Mouse (Mus musculus): ENCODE measurements around the gene Adamts2.

Gene Adamts2

DNA sequence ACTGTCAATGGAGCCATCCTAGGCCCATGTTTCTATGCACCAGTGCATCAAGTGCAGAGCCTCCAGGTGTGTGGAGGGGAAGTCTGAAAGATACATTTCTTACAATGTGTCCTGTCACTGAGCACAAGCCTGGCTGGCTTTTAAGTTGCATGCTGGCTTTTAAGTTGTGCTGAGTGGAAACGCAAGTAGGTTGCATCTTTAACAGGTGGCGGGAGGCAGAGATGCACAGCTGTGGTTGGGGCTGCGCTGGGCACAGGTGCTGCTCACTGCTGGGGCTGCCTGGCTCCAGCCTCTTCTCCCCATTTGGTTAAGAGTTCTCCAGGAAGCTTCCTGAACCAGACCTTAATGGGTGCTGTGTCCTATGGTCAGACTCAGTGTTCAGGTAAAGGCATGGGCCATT, 21.9 kb downstream of the Adamts2 start:
- in situ Hi-C loops (cut with MboI) = no loop called here

DNA sequence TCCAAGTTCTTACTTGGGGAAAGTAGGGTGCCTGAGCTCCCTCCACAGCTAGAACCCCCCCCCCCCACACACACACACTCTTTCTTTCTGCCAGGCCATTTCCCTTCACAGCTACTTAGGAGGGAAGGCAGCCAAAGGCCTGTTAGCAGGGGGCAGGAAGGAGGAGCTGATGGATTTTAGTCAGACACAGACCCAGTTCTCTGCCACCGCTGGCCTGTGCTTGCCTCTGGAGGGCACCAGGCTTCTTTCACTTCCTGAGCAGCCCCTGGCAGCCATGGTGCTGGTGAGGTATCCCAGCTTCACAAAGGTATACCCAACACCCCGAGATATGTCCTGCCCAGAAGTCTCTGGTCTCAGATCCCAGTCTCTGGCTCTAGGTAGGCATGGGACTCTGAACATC, 22.4 kb downstream of the Adamts2 start:
- in situ Hi-C loops (cut with MboI) = no loop called here

DNA sequence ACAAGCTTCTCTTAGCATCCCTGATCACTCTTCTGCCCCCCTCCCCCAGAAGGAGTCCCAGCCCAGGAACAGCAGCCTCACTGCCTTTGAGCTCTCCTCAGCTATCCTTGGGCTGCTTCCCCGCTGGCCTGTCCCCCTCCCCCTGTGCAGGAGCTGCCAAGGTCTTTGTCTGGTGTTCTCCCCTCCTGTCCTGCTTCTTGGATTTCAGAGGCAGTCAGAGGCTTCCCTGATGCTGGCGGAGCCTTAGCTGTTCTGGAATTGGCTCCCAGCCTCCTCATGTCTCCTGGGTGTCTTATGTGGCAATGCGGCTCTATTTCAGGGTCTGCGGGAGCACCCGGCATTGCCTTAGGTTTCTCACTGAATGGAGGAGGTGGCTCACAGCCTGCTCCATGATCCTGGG, 22.8 kb downstream of the Adamts2 start:
- in situ Hi-C loops (cut with MboI) = no loop called here

DNA sequence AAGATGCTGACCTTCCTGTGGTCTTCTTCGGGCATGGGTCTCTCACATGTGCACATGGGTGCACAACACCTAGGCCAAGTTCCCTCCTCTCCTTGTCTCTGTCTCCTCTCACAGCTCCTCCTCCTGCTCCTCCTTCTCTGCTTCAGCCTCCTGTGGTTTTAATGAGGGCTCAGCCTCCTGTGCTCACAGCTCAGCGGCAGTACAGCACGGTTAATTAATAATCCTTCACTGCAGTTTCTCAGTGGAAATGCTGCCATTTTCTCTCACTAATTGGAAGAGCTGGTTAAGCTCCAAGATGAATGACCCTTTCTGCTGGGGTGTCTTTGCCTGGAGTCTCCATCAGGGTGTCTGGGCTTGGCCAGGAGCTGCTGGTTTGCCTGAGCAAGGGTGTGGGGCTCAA, 27.0 kb downstream of the Adamts2 start:
- in situ Hi-C loops (cut with MboI) = no loop called here

DNA sequence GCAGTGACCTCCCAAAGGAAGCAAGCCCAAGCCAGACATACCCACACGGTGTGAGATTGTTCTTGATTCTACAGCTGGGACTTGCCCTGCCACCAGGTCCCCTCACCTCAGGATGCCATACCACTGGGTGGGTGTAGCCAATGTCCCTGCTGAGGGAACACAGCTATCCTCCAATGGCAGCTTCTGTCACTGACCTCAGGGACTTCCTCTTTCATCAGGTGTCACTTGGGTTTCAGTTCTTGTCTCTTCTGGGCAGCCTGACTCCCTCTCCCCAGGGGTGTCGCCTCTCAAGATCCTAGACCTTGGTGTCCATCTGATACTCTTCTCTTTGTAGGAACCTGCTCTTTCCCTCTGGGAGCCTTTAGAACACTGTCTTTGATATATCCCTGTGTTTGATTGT, 28.6 kb downstream of the Adamts2 start:
- in situ Hi-C loops (cut with MboI) = no loop called here

DNA sequence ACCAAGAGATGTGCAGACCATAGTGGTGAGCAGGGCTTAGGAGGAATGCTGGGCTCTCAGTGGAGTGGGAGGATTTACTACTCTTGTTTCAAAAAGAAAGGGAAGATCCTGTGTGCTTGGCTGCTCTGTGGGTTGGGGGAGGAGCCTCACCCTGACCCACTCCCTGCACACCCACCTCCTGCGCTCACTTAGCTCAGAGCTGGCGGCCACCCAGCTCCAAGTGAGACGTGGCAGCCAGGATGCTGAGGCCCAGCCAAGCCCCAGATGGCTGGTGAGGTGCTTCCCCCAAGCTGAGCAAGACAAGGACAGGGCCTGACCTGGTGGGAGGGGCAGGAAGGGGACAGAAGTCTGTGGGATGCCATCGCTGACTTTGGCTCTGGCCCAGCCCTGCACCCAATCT, 30.4 kb downstream of the Adamts2 start:
- in situ Hi-C loops (cut with MboI) = no loop called here

DNA sequence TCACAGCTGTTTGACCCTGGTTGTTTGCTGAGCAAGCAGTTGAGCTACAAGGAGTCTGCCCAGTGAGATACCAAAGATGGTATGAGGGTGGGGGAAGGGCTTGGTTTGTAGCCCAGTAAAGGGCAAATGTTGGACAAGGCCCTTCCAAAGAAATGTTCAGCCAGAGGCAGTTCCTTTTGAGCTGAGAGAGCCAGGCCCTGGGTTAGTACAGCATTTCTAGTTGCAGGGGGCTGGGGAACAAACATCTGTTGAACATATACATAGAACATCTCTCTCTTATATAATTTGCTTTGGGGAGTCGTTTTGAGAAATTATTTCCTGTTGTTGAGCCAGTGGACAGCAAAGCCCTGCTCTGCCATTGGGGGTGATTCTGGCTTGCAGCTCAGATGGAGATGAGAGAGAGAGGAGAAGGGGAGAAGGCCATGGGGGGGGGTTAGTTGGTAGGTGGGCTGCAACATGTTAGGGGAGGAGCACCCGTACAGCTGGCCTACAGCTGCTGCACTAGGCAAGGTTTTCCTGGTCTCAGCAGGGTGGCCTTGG, 33.2 kb downstream of the Adamts2 start:
- in situ Hi-C loops (cut with MboI) = no loop called here

DNA sequence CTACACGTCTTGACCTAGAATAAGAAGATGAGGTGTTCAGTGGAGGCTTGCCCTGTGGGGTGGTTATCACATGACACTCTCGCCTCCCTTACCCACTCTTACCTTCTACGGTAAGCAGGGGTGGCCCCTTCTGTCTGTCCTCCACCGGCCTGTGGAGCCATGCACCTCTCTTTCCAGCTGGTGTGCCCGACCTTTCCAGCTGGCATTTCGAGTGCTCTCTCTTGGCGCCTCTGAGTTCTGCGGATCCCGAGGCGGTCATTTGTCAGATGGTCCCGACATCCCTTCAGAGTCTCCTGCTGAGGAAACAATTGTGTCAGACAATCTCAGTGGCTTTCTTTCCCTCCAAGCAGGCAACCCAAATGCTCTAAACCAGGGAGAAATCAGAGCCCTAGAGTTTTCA, 35.1 kb downstream of the Adamts2 start:
- in situ Hi-C loops (cut with MboI) = no loop called here

DNA sequence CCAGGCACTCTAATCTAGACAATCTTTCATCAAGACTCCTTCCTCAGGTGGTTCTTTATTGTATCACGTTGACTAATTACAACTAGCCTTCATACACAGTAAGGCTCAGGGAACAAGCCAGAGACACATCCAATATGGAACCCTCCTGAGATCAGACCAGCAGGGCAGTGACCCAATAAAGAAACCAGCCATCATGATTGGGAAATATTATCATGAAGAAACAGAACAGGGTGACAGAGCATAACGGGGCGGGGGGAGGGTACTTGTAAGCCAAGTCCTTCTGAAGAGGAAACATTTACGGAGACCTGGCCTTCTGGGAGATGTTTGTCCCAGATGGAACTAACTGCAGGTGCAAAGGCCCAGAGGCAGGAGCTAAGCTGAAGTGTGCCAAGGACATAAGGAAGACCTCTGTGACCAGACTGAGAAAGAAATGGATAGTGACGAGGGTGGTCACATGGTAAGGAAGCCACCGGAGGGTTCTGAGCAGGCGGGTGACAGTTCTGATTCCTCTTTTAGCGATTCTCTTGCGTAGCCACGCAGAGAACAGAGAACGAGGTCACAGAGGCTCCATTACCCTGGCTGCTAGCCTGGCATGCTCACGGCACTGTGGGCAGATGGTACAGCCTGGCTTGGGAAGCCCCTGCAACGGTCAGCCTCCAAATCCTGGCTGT, 36.4 kb downstream of the Adamts2 start:
- in situ Hi-C loops (cut with MboI) = no loop called here

DNA sequence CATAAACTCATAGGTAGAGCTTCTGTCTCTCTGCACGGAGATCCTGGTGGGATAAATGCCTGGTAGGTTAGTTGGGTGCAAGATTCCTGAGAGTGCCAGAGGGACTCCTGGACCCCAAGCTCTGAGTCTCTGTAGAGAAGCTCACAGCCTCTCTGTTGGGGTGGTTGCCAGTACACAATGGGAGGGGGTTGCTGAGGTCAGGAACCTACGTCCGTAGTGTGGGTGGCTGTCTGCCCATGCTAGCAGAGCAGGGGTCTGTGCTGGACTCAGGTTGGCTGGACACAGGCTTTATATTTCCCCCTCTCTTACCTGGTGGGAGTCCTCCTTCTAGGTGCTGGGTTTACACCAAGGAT, 37.0 kb downstream of the Adamts2 start:
- in situ Hi-C loops (cut with MboI) = no loop called here

DNA sequence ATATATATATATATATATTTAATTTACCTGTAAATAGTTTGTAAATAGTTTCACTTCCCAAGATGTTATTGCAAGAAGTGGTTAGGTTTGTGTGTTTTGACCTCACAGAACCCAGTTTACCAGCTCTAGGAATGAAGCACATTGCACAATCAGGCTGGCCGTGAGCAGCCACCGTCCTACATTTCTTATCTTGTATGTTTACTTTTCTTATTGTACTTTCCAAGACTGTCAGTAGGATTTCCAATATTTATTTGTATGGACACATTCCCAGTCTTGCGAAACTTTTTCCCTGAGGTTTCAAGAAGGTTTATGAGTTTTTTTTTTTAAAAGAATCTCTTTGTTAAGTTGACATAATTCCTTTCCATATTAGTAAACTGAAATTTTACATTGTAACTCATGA, 40.7 kb downstream of the Adamts2 start:
- in situ Hi-C loops (cut with MboI) = no loop called here

DNA sequence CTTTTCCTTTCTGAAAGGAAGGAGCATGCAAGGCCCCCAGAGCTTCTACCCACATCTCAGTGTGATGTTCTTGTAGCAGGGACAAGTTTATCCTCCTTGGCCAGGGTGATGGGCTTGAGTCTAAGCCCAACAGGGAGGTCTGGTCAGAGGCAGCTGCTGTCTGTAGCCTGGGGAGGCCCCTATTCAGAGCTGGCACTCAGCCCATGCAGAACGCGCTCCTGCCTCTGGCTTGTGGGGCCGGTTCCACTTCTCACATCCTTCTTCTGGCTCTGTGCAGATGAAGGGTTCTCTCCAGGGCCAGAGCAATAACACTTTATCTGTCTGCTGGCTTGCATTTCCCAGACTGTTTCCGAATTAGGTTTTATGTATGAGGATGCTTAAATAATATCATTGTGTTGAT, 44.3 kb downstream of the Adamts2 start:
- in situ Hi-C loops (cut with MboI) = no loop called here

DNA sequence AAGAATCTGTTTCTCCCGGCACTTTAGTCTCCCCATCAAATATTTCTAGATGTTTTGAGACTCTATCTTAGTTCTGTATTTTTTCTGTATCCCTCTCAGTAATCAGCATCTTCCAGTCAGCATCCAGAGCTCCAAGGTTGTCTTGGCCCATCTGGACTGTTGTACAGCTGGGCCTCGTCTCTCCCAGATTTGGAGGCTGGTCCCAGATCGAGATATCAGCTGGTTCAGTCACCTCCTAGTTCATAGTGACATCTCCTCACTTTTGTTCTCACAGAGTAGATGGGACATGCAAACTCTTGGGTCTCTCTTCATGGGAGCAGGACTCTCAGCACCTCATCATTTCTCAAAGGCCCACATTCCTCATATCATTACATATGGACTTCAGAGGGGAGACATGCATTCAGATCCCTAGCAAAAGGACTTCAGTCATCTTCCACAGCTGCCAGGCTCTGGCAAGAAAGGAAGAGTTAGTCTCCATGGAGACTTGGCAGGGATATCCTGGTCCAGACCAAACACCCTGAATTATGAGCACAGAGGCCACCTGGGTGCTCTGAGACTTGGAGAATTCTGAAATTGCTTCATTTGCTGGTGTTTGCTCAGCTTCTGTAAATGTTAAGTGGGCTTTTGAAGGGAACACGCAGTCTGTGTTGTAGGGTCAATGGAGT, 46.4 kb downstream of the Adamts2 start:
- in situ Hi-C loops (cut with MboI) = no loop called here

DNA sequence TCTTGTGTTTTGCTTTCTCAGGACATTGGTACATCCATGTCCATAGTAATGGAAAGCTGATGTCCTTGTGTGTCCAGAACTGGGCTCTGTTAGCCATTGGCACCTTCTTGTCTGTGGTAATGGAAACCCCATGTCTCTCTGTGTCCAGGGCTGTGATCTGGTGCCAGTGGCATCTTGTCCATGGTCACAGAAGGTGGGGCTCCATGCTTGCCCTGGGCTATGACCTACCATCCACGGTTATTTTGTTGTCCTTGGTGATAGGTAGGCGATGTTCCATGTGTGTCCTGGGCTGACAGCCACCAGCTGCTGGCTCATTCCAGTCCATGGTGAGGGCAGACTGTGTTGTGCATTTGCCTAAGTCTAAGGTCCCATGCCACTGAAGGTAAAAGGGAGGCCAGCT, 48.2 kb downstream of the Adamts2 start:
- in situ Hi-C loops (cut with MboI) = no loop called here

DNA sequence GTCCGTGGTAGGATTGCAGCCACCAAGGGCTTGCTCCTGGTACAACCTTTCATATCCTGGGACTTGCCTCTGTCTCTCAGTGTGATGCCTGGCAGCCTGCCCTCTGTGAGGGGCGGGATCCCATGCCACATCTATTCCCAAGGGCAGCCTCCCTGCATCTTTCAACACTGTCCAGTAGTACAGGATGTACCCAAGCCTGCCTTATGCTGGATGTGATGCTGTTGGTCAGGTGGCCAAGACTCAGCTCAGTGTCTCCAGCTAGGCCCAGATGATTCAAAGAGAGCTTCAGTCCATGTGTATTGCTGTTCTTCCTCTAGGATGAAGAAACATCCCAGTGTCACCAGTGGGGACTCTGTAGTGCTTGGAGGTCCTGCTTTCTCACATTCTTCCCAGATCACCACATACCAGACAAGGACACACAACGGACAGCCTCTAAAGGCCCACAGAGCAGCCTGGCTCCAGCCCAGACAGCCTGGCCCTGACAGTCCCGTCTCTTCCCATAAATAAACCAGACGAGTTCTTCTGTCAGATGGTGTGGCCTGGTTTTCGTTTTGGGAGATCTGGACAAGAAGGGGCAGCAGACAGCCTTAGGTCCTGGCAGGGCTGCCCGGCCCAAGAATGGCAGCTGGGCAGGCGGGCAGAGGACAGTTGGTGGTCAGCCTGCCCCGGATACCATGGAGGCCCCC, 52.0 kb downstream of the Adamts2 start:
- in situ Hi-C loops (cut with MboI) = no loop called here

DNA sequence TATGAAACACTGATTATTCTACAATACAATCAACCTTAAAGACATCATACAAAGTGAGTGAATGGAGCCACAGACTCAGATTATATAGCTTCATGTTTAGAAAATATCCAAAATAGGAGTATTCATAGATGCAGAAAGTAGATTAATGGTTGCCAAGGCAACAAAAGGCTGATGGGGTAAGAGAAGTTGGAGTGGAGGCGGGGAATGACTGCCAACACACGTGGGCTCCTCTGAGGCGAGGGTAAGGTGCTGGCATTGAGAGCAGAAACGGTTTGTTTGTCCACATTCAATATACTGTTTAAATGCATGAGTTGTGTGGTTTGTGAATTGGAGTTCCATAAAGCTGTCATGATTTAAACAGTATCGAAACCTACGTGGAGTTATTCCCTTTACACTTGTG, 56.9 kb downstream of the Adamts2 start:
- in situ Hi-C loops (cut with MboI) = no loop called here

DNA sequence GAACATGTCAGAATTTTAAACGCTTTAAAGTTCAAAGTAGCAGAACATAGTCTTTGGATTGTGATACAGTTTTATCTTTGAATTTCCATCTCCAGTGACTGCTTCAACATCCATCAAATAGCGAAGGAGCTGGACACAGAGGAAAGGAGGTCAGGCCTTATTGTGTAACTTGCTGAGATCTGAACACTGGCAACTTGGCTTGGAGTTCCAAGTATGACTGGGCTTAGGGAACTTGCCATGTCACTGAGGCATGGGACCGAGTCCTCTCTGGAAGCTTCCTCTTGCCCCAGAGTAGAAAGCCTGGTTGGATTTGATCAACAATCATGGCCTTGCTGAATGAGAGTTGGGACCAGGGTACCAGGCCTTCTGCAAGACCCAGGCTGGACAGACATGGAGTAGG, 60.3 kb downstream of the Adamts2 start:
- in situ Hi-C loops (cut with MboI) = no loop called here

DNA sequence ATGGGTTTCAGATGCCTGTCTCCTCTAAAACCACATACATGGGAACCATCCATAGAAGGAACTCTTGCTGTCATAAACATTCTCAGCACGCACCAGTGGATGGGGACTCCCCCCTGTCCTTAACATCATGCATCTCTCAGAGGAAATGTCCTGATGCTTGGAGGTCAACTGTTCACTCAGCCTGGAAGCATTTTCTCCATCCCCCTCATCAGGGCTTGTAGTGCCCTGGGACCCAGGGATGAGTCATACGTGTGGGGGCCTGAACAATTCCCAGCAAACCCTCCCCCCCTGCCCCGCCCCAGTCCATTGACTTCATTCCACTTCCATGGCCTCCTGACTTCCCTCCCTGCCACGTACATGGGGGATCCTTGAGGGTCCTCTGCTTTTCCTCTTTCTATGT, 62.9 kb downstream of the Adamts2 start:
- in situ Hi-C loops (cut with MboI) = no loop called here

DNA sequence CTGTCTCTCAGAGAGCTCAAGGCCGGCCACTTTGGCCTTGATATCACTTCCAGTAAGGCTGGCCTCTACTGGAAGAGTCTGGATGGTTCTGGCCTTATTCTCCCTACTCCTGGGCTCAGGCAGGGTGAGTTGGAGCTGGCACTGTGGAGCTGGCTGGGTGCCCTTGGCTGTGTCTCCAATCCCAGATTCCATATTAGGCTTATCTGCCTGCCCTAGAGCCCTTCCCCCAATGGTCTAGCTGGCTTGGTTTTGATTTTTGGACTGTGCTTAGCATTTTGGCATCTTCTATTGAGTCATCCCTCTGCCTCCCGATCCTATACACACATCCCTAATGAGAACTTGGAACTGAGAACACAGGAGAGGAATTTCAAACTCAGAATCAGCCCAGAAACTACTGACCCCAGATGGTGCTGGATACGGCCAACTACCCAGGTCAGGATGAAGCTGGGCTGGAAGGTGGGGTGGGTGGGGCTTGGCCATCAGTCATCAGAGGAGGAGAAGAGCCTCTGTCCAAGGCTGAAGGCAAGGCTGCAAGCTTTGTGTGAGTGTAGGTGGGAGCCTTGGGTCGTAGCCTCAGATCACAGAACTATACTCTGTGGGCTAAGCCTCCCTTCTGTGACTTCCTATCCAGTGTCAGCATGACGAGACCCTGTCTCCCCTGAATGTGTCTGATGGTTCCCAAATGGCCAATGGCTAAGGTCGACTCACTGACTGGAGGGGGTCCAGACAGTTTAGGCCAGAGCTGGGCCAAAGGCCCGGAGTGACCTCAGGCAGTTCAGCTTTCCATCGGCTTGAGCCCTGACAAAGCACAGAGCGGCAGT, 67.9 kb downstream of the Adamts2 start:
- in situ Hi-C loops (cut with MboI) = no loop called here

DNA sequence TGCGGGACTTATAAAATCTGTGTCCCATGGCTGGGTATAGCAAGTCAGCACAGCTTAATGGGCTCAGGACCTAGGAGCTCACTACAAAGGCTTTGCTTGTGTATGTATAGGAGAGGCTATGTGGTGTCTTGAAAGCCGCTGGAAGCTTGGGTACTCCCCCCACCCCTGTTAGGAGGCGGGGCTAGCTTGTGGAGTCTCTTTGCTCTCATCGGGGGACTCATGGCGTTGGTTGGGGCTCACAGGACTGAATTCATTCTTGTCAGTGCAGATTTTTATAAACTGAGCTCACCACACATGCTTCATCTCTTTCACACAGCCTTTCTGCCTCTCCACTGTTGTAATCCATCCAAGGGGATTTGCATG, 68.5 kb downstream of the Adamts2 start:
- in situ Hi-C loops (cut with MboI) = no loop called here

DNA sequence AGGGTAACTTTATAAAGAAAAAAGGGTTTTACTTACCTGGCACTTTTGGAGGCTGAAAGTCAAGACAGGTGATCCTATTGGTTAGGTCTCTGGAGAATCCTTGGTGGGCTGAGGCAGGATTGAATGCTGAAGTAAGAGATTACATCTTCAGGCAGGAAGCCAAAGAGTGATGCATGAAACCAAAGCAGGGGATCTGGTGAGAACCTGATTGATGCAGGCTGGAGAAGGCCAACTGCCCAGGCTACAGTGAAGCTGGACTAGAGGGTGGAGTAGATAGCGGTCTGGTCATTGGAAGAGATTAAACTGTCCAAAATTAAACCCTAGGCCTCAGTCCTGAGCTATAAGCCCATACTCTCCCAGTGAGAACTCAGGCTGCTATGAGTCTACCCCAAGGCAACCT, 69.0 kb downstream of the Adamts2 start:
- in situ Hi-C loops (cut with MboI) = no loop called here

DNA sequence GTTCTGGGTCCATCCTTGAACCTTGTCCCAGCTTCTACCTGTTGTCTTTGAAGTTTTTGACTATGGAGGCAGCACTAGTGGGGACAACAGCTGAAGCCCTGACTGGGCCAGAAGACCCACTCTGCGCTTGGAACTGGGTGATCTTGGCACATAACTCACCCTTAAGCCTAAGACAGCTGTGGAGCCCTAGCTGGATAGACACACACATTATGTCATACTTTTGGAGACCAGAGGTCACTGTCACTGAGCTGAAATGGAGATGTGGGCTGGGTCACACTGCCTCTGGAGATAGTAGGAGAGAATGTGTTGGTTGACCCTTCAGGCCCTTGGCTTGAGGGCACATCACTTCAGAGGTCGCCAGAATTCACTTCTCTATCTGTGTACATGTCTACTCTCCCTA, 69.5 kb downstream of the Adamts2 start:
- in situ Hi-C loops (cut with MboI) = no loop called here
